Mouse (Mus musculus) adrenal gland, adult 8-10 months (tissue): ENCODE measurements at regions not wholly inside any gene's neighbourhood (a gene's known extent, or its start where the extent isn't known, plus 50 kb on each side); places are given as distances from the start of the nearest gene placed in this dataset.

Experiments
- DNase-seq: peaks from one replicate; pipeline ENCODE4 v3.0.0; 2022

GRCm38 (mm10) chr8:35991936-35992603, 226.5 kb downstream of the Gm19410 start:
- DNase-seq: no peak

GRCm38 (mm10) chr8:35996330-35997077, 230.9 kb downstream of the Gm19410 start:
- no peak for DNase-seq

- DNase-seq: no peak
These were observed 234.0 kb downstream of the Gm19410 start for GRCm38 (mm10) chr8:35999584-35999983.

GRCm38 (mm10) chr8:36004387-36004786, 238.8 kb downstream of the Gm19410 start:
- no peak for DNase-seq

- peak; percentile 10 for DNase-seq
These were observed 239.9 kb downstream of the Gm19410 start for GRCm38 (mm10) chr8:36005536-36005935.

- DNase-seq: no peak
These were observed 242.1 kb downstream of the Gm19410 start for GRCm38 (mm10) chr8:36007724-36008123.

- DNase-seq: no peak
These were observed 244.0 kb downstream of the Gm19410 start for GRCm38 (mm10) chr8:36009565-36009964.

- DNase-seq: no peak
These were observed 245.0 kb downstream of the Gm19410 start for GRCm38 (mm10) chr8:36010446-36011217.

GRCm38 (mm10) chr8:36014862-36015261, 249.3 kb downstream of the Gm19410 start:
- no peak for DNase-seq

- no peak for DNase-seq
These were observed 250.9 kb downstream of the Gm19410 start for GRCm38 (mm10) chr8:36016321-36017114.

GRCm38 (mm10) chr8:36018993-36019753, 253.6 kb downstream of the Gm19410 start:
- DNase-seq: no peak

GRCm38 (mm10) chr8:36019895-36020294, 254.3 kb downstream of the Gm19410 start:
- no peak for DNase-seq

- no peak for DNase-seq
These were observed 262.0 kb downstream of the Gm19410 start for GRCm38 (mm10) chr8:36027586-36027985.

- no peak for DNase-seq
These were observed 262.7 kb downstream of the Gm19410 start for GRCm38 (mm10) chr8:36028121-36028955.

GRCm38 (mm10) chr8:36029445-36029844, 263.9 kb downstream of the Gm19410 start:
- DNase-seq: no peak

- DNase-seq: no peak
These were observed 264.6 kb downstream of the Gm19410 start for GRCm38 (mm10) chr8:36030237-36030636.

- DNase-seq: no peak
These were observed 266.6 kb downstream of the Gm19410 start for GRCm38 (mm10) chr8:36031966-36032719.

- no peak for DNase-seq
These were observed 269.7 kb downstream of the Gm19410 start for GRCm38 (mm10) chr8:36035339-36035738.

- DNase-seq: no peak
These were observed 270.7 kb downstream of the Gm19410 start for GRCm38 (mm10) chr8:36036271-36036670.
